Mouse (Mus musculus) hindbrain, embryonic 16.5 days (tissue): ENCODE data around the gene Cpa5. TPM values are rescaled to one million over a fixed set of nuclear protein-coding genes. Genes with fewer than 3 reads are reported as not detected.

Experiments used
- ATAC-seq: fragments of 200-750 bp; cut with Nextera tagmentation; 2 replicates; pipeline ENCODE4 v1.8.0; 2017; ENCODE audit warnings: moderate TSS enrichment, moderate library complexity
- H3K27ac ChIP-seq: fragments of 300-500 bp; sonication (generic); 2 replicates; pipeline ENCODE4 v1.5.1; 2014; ENCODE audit warnings: low read depth, mild to moderate bottlenecking, control low read depth, low read length, moderate library complexity
- H3K27me3 ChIP-seq: fragments of 300-500 bp; sonication (generic); replicated peaks from 2 replicates; pipeline ENCODE4 v1.6.1; 2014; ENCODE audit warnings: low read length; ENCODE audit not compliant: control insufficient read depth, insufficient read depth
- H3K36me3 ChIP-seq: fragments of 300-500 bp; sonication (generic); 2 replicates; pipeline ENCODE4 v1.6.1; 2014; ENCODE audit warnings: mild to moderate bottlenecking, low read length, moderate library complexity, mixed read lengths; ENCODE audit not compliant: control insufficient read depth, insufficient read depth
- H3K4me1 ChIP-seq: fragments of 300-500 bp; sonication (generic); 2 replicates; pipeline ENCODE4 v1.6.1; 2014; ENCODE audit warnings: low read depth, low read length; ENCODE audit not compliant: control insufficient read depth, insufficient read depth
- H3K4me2 ChIP-seq: fragments of 300-500 bp; sonication (generic); 2 replicates; pipeline ENCODE4 v1.6.1; 2014; ENCODE audit warnings: mild to moderate bottlenecking, low read length, control low read depth, moderate library complexity
- H3K4me3 ChIP-seq: fragments of 300-500 bp; sonication (generic); 2 replicates; pipeline ENCODE4 v1.5.1; 2014; ENCODE audit warnings: mild to moderate bottlenecking, low read length, control low read depth, moderate library complexity
- H3K9ac ChIP-seq: fragments of 300-500 bp; sonication (generic); 2 replicates; pipeline ENCODE4 v1.6.1; 2014; ENCODE audit warnings: low read depth, mild to moderate bottlenecking, control low read depth, low read length, moderate library complexity
- H3K9me3 ChIP-seq: fragments of 300-500 bp; sonication (generic); 2 replicates; pipeline ENCODE4 v1.6.1; 2014; ENCODE audit warnings: mild to moderate bottlenecking, low read length, moderate library complexity; ENCODE audit not compliant: control insufficient read depth
- WGBS: fragments of 180-500 bp; shearing (Covaris S2); extraction: QIAGEN DNeasy Blood & Tissue Kit; methylation state at CpG from one replicate; pipeline ENCODE4 v1.1.7; 2014; 5-methylcytosine and 5-hydroxymethylcytosine counted together
- polyA plus RNA-seq: library from polyadenylated mRNA; unstranded; fragments of >200 nt; fragmentation: Nextera tagmentation; extraction: Ambion mirVana; gene quantifications from 2 replicates; pipeline ENCODE4 v1.2.1, GENCODE M21; 2015

Cpa5 gene
- polyA plus RNA-seq, 1 experiment from 2014 or later, result 0.09 TPM

DNA sequence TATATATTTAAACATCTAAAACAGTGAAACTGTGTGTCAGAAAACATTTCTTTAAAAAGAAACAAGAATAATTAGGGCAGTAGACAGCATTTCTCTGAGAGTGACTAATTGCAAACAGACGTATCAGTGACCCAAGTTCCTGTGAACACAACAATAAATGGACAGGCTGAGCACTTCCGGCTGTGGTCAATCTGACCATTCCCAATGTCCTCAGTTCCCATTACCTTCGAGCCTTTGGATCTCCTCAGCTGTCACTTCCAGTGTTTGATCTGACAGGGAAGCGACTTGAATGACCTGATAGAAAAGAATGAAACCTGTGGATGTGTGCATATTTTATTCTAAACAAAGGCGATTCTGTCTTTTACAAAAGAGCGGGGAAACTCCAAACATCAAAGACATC is 55.2 kb downstream of the Cpa5 start:
- Histone ChIP-seq H3K4me3 (no peak overlapping the region), H3K36me3 (no peaks in the 10 kb centered on the region), H3K9ac (no peak overlapping the region), H3K27ac (no peak overlapping the region), H3K9me3 (no peaks in the 10 kb centered on the region), H3K4me1 (no peaks in the 10 kb centered on the region), H3K27me3 (no peaks in the 10 kb centered on the region), H3K4me2 (no peak overlapping the region)
- WGBS, result 32% methylated on average over 6 of the region's 6 CpGs
- no peak for ATAC-seq

DNA sequence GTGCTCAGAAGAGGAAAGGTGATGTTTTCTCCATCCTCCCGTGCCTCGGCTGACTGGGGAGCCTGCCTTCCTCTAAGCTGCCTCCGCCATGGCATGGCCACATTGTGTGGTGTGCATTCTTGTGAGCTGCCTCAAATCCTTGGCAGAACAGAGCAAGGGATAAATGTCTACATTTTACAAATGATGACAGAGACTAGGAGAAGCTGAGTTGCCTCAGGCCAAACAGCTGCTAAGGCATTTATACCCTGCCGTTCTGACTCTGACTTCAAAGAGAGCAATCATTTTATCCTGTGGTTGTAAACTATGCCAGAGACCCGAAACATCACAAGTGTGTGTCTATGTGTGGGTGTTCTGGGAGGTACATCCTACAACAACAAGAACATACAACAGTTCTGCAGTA is 56.8 kb downstream of the Cpa5 start:
- Histone ChIP-seq H3K9ac (no peak overlapping the region), H3K27ac (no peak overlapping the region), H3K4me3 (no peak overlapping the region), H3K27me3 (no peaks in the 10 kb centered on the region), H3K36me3 (no peaks in the 10 kb centered on the region), H3K9me3 (no peaks in the 10 kb centered on the region), H3K4me2 (no peak overlapping the region), H3K4me1 (no peaks in the 10 kb centered on the region)
- no peak for ATAC-seq
- 55% methylated on average over 5 of the region's 5 CpGs for WGBS

DNA sequence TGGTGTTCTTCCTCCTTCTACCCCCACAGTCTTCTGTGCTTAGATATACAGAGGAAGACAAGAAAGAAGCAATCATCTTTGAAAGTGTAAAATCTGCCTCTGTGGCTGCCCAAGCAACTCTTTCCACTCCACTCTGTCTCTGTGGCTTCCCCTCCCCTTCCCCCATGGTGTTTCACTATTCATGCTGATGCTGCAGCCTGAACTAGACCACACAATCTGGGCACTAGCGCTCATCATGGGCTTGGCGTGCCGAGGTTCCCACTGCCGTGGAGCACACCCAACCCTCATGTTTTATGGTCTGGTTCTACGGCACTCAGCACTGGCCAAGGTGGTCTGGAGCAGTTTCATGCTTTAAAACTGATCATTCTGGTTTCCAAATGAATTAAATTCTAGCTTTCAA is 60.9 kb downstream of the Cpa5 start:
- WGBS, result 60% methylated on average over 5 of the region's 5 CpGs
- peaks cover 26% of the 10 kb centered on the region for H3K4me1 ChIP-seq
- no peak overlapping the region for H3K27ac ChIP-seq
- H3K27me3 ChIP-seq, result no peaks in the 10 kb centered on the region
- H3K4me3 ChIP-seq, result no peak overlapping the region
- no peak overlapping the region for H3K9ac ChIP-seq
- H3K9me3 ChIP-seq, result no peaks in the 10 kb centered on the region
- no peak for ATAC-seq
- H3K4me2 ChIP-seq, result no peak overlapping the region
- no peaks in the 10 kb centered on the region for H3K36me3 ChIP-seq

DNA sequence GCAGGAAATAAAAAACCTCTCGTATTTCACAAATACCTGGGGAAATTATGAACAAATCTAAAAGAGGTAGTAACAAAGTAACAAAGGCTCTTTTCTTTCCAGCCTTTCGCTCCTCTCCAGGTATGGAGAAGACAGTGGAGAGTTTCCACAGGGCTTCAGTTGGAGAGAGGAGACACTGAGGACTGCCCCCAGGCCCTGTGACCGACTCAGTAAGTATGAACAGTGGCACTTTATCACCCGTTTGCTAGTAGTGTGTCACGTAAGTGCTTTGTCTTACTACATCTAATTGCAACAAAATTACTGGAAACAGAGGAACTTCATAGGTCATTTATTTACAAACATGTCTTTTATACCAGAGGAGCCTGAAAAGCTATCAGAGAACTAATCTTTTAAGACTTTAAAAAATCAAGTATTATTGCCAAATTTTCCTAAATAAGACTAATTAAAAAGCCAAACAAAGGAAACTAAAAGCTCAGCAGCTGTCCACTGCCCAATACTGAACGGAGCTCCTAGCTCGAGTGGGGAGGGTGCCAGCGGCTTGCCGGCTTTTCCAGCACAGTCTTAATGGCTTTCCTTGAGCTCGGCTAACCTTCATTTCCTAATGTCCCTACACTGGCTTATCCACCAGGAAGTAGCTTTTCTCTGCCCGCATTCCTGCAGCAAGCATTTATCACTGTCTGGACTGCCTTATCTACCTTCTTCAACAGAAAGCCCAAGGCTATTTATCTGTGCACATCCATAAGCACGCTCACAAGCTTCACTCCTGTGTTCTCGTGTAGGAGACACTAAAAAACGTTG is 63.2 kb downstream of the Cpa5 start:
- peaks cover 29% of the 10 kb centered on the region for H3K4me1 ChIP-seq
- peak overlapping the region; percentile 45; the same call in 1 of the 2 replicates for H3K9ac ChIP-seq
- no peaks in the 10 kb centered on the region for H3K9me3 ChIP-seq
- 17% methylated on average over 14 of the region's 14 CpGs for WGBS
- peak overlapping the region; percentile 90 for H3K27ac ChIP-seq
- H3K4me2 ChIP-seq, result peak overlapping the region; percentile 46
- H3K36me3 ChIP-seq, result no peaks in the 10 kb centered on the region
- no peak overlapping the region for H3K4me3 ChIP-seq
- no peaks in the 10 kb centered on the region for H3K27me3 ChIP-seq
- ATAC-seq, result 0 out of 2 replicates have a peak, but pooled peaks have one; percentile 53

DNA sequence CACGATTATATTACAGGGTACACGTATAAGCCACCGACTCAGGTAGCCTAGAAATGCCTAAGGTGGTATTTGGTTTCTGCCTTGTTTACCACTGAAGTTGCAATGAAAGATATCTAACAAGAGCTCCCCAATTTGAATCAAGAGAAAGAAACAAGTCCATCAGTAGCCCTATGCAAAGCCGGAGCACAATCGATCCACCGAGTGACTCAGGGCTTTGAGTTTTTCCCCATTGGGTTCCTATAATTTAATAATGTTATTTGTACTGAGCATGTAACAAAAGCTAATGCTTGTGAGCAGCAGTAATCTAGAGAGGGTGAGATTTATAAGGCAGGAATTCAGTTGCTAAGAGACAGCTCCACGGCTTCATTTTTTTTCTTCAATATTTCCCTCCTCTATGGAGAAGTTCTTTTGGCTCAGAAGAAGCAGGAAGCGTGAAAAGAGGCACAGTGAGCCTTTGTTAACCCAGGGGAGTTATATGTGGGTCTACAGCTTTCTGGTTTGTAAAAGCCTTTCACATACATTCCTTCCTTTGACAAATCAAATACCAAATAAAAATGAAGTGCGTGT is 64.0 kb downstream of the Cpa5 start:
- Histone ChIP-seq H3K27me3 (no peaks in the 10 kb centered on the region), H3K4me1 (peaks cover 33% of the 10 kb centered on the region), H3K9ac (peak overlapping the region; percentile 57), H3K4me2 (peak overlapping the region; percentile 46), H3K9me3 (no peaks in the 10 kb centered on the region), H3K36me3 (no peaks in the 10 kb centered on the region), H3K4me3 (no peak overlapping the region), H3K27ac (peak overlapping the region; percentile 90)
- peak; percentile 46 for ATAC-seq
- 25% methylated on average over 9 of the region's 9 CpGs for WGBS

DNA sequence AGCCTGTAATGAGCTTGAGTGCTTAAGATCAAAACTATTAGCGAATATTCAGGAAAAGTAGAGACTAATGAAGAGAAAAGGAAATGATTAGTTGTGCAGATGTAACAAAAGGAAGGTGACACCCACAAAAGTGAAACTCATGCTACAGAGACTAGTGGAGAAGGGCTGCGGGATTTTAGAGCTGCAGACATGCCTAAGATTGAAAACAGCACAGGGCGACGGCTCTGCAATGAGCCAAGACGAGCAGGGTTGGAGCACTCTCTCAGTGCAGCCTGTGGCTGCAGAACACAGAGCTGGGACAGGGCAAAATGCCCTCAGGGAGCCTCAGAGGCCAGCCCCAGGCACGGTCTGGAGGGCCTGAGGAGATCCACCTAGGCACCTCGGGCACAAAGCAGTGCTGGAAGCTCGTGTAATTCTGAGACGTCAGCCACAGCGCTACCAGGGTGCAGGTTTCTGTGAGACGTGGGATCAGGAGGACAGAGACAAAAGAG is 64.5 kb downstream of the Cpa5 start:
- H3K4me1 ChIP-seq, result peaks cover 33% of the 10 kb centered on the region
- WGBS, result 6% methylated on average over 11 of the region's 11 CpGs

DNA sequence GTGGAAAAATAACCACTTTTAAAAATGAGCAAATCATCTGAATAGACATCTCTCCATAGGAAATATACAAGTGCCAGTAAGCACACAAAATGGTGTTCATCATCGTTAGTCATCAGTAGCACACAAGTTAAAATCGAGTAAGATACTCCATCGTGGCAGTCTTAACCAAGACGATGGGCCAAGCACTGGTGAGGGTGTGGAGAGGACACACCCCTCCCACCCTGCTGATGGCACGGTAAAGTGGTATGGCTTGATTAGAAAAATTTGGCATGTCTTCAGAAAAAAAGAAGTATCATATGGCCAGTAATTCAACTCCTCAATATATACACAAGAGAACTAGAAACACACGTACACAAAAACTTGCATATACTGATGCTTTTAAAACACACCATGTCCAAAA is 65.7 kb downstream of the Cpa5 start:
- WGBS, result 84% methylated on average over 6 of the region's 6 CpGs
- H3K27ac ChIP-seq, result no peak overlapping the region
- H3K36me3 ChIP-seq, result no peaks in the 10 kb centered on the region

More for the DNA sequence above, 64.5 kb downstream of the Cpa5 start:
- H3K36me3 ChIP-seq, result no peaks in the 10 kb centered on the region
- H3K27ac ChIP-seq, result peak overlapping the region; percentile 90
- peak; percentile 67 for ATAC-seq
- peak overlapping the region; percentile 57 for H3K9ac ChIP-seq
- H3K9me3 ChIP-seq, result no peaks in the 10 kb centered on the region
- no peaks in the 10 kb centered on the region for H3K27me3 ChIP-seq
- no peak overlapping the region for H3K4me3 ChIP-seq
- peak overlapping the region; percentile 46 for H3K4me2 ChIP-seq

DNA sequence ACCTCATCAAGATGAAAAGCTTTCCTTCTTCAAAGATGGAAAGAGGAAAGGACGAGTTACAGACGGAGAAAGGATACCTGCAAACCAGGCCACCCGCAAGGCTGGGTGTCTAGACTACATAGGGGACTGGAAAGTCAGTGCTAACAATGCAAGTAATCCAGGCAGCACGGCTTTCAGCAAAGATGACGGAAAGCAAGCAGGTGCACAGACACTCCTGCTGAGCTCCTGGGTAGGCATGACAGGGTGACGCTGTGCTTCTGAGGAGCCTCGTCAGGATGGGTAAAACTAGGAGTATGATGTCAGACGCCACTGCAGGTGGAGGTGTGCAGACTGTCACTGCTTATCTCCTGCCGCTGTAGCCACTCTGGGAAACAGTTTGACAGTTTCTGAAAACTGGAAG is 66.8 kb downstream of the Cpa5 start:
- Histone ChIP-seq H3K27ac (no peak overlapping the region), H3K4me1 (peaks cover 36% of the 10 kb centered on the region), H3K9me3 (no peaks in the 10 kb centered on the region), H3K27me3 (no peaks in the 10 kb centered on the region), H3K9ac (no peak overlapping the region), H3K4me2 (no peak overlapping the region), H3K36me3 (no peaks in the 10 kb centered on the region), H3K4me3 (no peak overlapping the region)
- WGBS, result 82% methylated on average over 9 of the region's 9 CpGs
- ATAC-seq, result no peak

More for the DNA sequence above, 65.7 kb downstream of the Cpa5 start:
- no peak for ATAC-seq
- peaks cover 33% of the 10 kb centered on the region for H3K4me1 ChIP-seq
- no peak overlapping the region for H3K4me3 ChIP-seq
- no peak overlapping the region for H3K4me2 ChIP-seq
- no peaks in the 10 kb centered on the region for H3K9me3 ChIP-seq
- no peaks in the 10 kb centered on the region for H3K27me3 ChIP-seq
- no peak overlapping the region for H3K9ac ChIP-seq

DNA sequence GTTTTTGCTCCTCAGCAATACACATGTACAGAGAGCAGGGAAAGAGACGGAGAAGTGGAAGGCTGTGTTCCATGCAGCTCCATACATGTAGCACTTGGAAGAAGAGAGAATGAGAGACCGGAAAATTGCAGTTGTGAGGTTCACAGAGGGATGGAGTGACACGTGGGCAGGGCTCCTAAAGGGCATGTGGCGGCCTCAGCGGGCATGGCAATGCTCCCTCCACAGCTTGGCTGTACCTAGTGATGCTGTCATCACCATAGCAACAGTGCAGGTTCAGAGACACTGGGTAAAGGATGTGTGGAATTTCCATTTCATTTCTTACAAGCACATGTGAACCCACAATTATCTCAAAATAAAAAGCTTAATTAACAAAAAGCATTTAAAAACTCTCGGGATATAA is 67.7 kb downstream of the Cpa5 start:
- H3K4me1 ChIP-seq, result peaks cover 35% of the 10 kb centered on the region
- 0 out of 2 replicates have a peak overlapping the region, but pooled peaks have one; percentile 37 for H3K27ac ChIP-seq
- H3K9me3 ChIP-seq, result no peaks in the 10 kb centered on the region
- H3K4me3 ChIP-seq, result no peak overlapping the region
- WGBS, result 15% methylated on average over 6 of the region's 6 CpGs
- no peak overlapping the region for H3K9ac ChIP-seq
- no peaks in the 10 kb centered on the region for H3K36me3 ChIP-seq
- no peak overlapping the region for H3K4me2 ChIP-seq
- peak; percentile 76 for ATAC-seq
- H3K27me3 ChIP-seq, result no peaks in the 10 kb centered on the region
